Mouse (Mus musculus) liver, postnatal 0 days (tissue): ENCODE measurements around the gene Ciz1. TPM values are rescaled to one million over a fixed set of nuclear protein-coding genes. Genes with fewer than 3 reads are reported as not detected.

Source experiments
- ATAC-seq: fragments of 200-750 bp; cut with Nextera tagmentation; 2 replicates; pipeline ENCODE4 v1.8.0; 2017; ENCODE audit warnings: mild to moderate bottlenecking, moderate library complexity
- DNase-seq: peaks from one replicate; pipeline ENCODE4 v3.0.0-alpha.2; 2016
- H3K27ac ChIP-seq: fragments of 300-500 bp; sonication (generic); 2 replicates; pipeline ENCODE4 v1.5.1; 2014; ENCODE audit warnings: antibody characterized with exemption, moderate library complexity, mild to moderate bottlenecking, low read depth
- H3K27me3 ChIP-seq: fragments of 300-500 bp; sonication (generic); 2 replicates; pipeline ENCODE4 v1.6.1; 2014; ENCODE audit warnings: low read length, control low read depth, mixed read lengths; ENCODE audit not compliant: insufficient read depth
- H3K36me3 ChIP-seq: fragments of 300-500 bp; sonication (generic); replicated peaks from 2 replicates; pipeline ENCODE4 v1.6.1; 2014; ENCODE audit warnings: mild to moderate bottlenecking, control low read depth, low read length, moderate library complexity, mixed read lengths; ENCODE audit not compliant: insufficient read depth
- H3K4me1 ChIP-seq: fragments of 300-500 bp; sonication (generic); 2 replicates; pipeline ENCODE4 v1.6.1; 2014; ENCODE audit warnings: antibody characterized with exemption, mild to moderate bottlenecking, control low read depth; ENCODE audit not compliant: insufficient read depth
- H3K4me2 ChIP-seq: fragments of 300-500 bp; sonication (generic); 2 replicates; pipeline ENCODE4 v1.6.1; 2014; ENCODE audit warnings: low read depth, mild to moderate bottlenecking, low read length, moderate library complexity, mixed read lengths
- H3K4me3 ChIP-seq: fragments of 300-500 bp; sonication (generic); 2 replicates; pipeline ENCODE4 v1.5.1; 2014; ENCODE audit warnings: low read depth, low read length
- H3K9ac ChIP-seq: fragments of 300-500 bp; sonication (generic); replicated peaks from 2 replicates; pipeline ENCODE4 v1.6.1; 2014; ENCODE audit warnings: mild to moderate bottlenecking, moderate library complexity
- H3K9me3 ChIP-seq: fragments of 300-500 bp; sonication (generic); 2 replicates; pipeline ENCODE4 v1.6.1; 2016; ENCODE audit warnings: mild to moderate bottlenecking, control low read depth, low read length, mixed read lengths
- CTCF ChIP-seq: sonication (generic); IDR thresholded peaks from 2 replicates; pipeline ENCODE4 v1.5.1; 2016; ENCODE audit warnings: antibody characterized with exemption, low read depth
- EP300 ChIP-seq: IDR thresholded peaks from 2 replicates; pipeline ENCODE4 v1.6.1; 2016; ENCODE audit warnings: antibody characterized with exemption, low read depth, mild to moderate bottlenecking
- WGBS: fragments of 180-500 bp; shearing (Covaris S2); extraction: QIAGEN DNeasy Blood & Tissue Kit; methylation state at CpG from one replicate; pipeline ENCODE4 v1.1.7; 2014; ENCODE audit not compliant: insufficient replicate concordance; 5-methylcytosine and 5-hydroxymethylcytosine counted together
- microRNA-seq: library from miRNA; unstranded; fragments of <30 nt; microRNA quantifications from one replicate; pipeline ENCODE4, GENCODE M21; 2016
- polyA plus RNA-seq: library from polyadenylated mRNA; unstranded; fragments of >200 nt; fragmentation: Nextera tagmentation; extraction: Ambion mirVana; gene quantifications from 2 replicates; pipeline ENCODE4 v1.2.1, GENCODE M21; 2015

Ciz1 gene
- polyA plus RNA-seq, 1 experiment from 2014 or later, result 9.0 TPM

- H3K4me1 ChIP-seq, result peaks cover 59% of the 10 kb centered on the region
- no peaks in the 10 kb centered on the region for H3K9me3 ChIP-seq
- ATAC-seq (peak; percentile 15), DNase-seq (no peak)
- H3K4me3 ChIP-seq, result no peak overlapping the region
- peak overlapping the region; percentile 53 for H3K27ac ChIP-seq
- no peaks in the 10 kb centered on the region for H3K36me3 ChIP-seq
- no peak overlapping the region for H3K9ac ChIP-seq
- WGBS, result 68% methylated on average over 5 of the region's 5 CpGs
- TF ChIP-seq EP300, result no peak
- TF ChIP-seq CTCF, result no peak
- no peaks in the 10 kb centered on the region for H3K27me3 ChIP-seq
- H3K4me2 ChIP-seq, result no peak overlapping the region
These were observed 75.6 kb downstream of the Ciz1 start for GRCm38 (mm10) chr2:32427720-32428119.

DNA sequence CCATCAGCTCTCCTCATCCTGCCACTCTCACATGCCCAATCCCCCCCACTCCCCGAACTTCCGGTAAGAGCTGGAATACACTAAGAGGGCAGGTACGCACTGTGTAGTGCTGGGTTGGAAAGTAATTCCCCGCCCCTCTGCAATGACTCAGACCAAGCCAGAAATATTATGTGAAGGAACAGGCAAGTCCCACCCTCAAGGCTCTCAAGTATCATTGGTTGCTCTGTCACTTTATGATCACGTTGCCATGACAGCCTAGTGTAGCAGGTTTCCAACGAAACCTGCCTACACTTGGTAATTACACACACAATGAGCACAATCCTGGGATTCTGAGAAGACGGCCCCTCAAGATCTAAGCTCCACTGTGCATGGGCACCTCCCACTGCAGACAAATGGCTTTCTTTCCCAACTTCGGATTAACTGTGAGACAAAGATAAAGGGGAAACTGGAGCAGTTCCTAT lies 76.2 kb downstream of the Ciz1 start:
- Histone ChIP-seq H3K4me2 (no peak overlapping the region), H3K9ac (no peak overlapping the region), H3K9me3 (no peaks in the 10 kb centered on the region), H3K36me3 (no peaks in the 10 kb centered on the region), H3K27ac (peak overlapping the region; percentile 53), H3K4me1 (peaks cover 54% of the 10 kb centered on the region), H3K4me3 (no peak overlapping the region), H3K27me3 (no peaks in the 10 kb centered on the region)
- ATAC-seq (no peak), DNase-seq (no peak)
- no peak for TF ChIP-seq EP300
- TF ChIP-seq CTCF, result no peak
- WGBS, result 51% methylated on average over 8 of the region's 8 CpGs

GRCm38 (mm10) chr2:32429215-32429891 lies 77.2 kb downstream of the Ciz1 start:
- H3K27ac ChIP-seq, result no peak overlapping the region
- H3K9ac ChIP-seq, result no peak overlapping the region
- 44% methylated on average over 4 of the region's 4 CpGs for WGBS
- H3K27me3 ChIP-seq, result no peaks in the 10 kb centered on the region
- TF ChIP-seq EP300 (no peak), CTCF (no peak)
- DNase-seq, result no peak
- H3K4me2 ChIP-seq, result no peak overlapping the region
- H3K4me3 ChIP-seq, result no peak overlapping the region
- no peak for ATAC-seq
- H3K36me3 ChIP-seq, result no peaks in the 10 kb centered on the region
- no peaks in the 10 kb centered on the region for H3K9me3 ChIP-seq
- H3K4me1 ChIP-seq, result peaks cover 53% of the 10 kb centered on the region

Small RNA genes within 50 kb of the gene (microRNA-seq; reads per million reads assigned to microRNA genes)
- gene Gm23363, result not detected
- gene Mir199b, result 38.9 reads per million, percentile 34 among the genes with 10 or more reads in this experiment

Other genes starting within 250 kb of the Ciz1 start
- gene Prrc2b, start 201.2 kb upstream of the Ciz1 start, polyA plus RNA-seq, result 7.5 and 8.4 TPM in 2 replicates
- gene Pomt1, start 115.7 kb upstream of the Ciz1 start, polyA plus RNA-seq, result 6.3 and 6.4 TPM in 2 replicates
- gene Uck1, start 92.2 kb upstream of the Ciz1 start, polyA plus RNA-seq, result 26.9 and 33.3 TPM in 2 replicates
- 5.8 and 7.0 TPM in 2 replicates for gene Golga2, start 64.9 kb upstream of the Ciz1 start, polyA plus RNA-seq
- 188 and 209 TPM in 2 replicates for gene Swi5, start 64.3 kb upstream of the Ciz1 start, polyA plus RNA-seq
- 0.06 and 0.25 TPM in 2 replicates for gene Dnm1, start 1.0 kb downstream of the Ciz1 start, polyA plus RNA-seq
- gene 1110008P14Rik, start 29.6 kb downstream of the Ciz1 start, polyA plus RNA-seq, result 30.1 and 32.2 TPM in 2 replicates
- 411 and 419 TPM in 2 replicates for gene Lcn2, start 35.9 kb downstream of the Ciz1 start, polyA plus RNA-seq
- gene Ptges2, start 43.6 kb downstream of the Ciz1 start, polyA plus RNA-seq, result 13.8 and 15.7 TPM in 2 replicates
- gene Naif1, start 98.1 kb downstream of the Ciz1 start, polyA plus RNA-seq, result 1.6 and 1.8 TPM in 2 replicates
- 32.4 and 36.9 TPM in 2 replicates for gene Slc25a25, start 99.1 kb downstream of the Ciz1 start, polyA plus RNA-seq
- 4.8 and 6.1 TPM in 2 replicates for gene Fam102a, start 183.0 kb downstream of the Ciz1 start, polyA plus RNA-seq
- 37.0 and 41.7 TPM in 2 replicates for gene Dpm2, start 218.5 kb downstream of the Ciz1 start, polyA plus RNA-seq
- not detected in 2 replicates for gene Pip5kl1, start 222.5 kb downstream of the Ciz1 start, polyA plus RNA-seq
- gene 9430097D07Rik, start 223.4 kb downstream of the Ciz1 start, polyA plus RNA-seq, result not detected in 2 replicates
- gene St6galnac4, start 234.8 kb downstream of the Ciz1 start, polyA plus RNA-seq, result 4.3 and 5.8 TPM in 2 replicates
- 14.0 and 15.9 TPM in 2 replicates for gene St6galnac6, start 247.4 kb downstream of the Ciz1 start, polyA plus RNA-seq